Mouse (Mus musculus): ENCODE measurements around the gene Zmynd10. TPM values are rescaled to one million over a fixed set of nuclear protein-coding genes. Genes with fewer than 3 reads are reported as not detected.

Gene Zmynd10
- polyA plus RNA-seq, 1 experiment, result 13.2 TPM

DNA sequence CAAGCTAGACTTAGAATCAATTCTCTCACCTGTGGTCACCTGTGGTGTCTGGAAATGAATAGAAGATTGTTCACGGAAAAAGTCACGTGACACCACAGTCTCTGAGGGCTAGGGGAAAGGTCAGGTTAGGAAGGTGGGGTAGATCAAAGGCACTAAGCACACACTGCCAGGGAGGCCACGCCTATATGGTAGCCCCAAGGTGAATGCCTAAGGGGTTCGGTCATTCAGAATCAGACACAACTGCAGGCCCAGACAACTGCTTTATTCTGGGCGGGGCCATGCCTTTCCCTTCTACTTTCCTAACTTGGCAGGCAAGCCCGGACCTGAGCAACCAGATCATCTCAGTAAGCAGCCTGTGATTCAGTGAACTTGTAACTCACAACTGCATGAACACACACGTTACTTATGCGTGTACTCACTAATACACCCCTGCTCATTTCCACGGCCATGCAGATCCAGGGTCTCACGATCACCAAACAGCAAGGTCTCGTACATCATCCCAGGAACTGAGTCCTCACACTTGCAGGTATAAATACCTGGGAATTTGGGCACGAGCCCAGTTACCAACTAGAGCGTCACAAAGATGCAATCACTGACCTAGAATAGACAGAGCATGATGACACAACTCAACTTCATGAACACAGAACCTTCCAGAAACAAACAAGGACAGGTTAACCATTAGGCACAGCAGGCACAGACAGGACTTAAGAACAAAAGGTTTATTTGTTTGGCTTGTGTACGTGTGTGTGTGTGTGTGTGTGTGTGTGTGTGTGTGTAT, 28.7 kb downstream of the Zmynd10 start:
- DNase-seq, result no peak
- peaks cover 17% of the 10 kb centered on the region for H3K4me1 ChIP-seq (ENCODE audit: control insufficient read depth, insufficient read depth, low read length)
- TF ChIP-seq CTCF (IDR thresholded peaks at IDR 0.05; ENCODE audit: insufficient read depth, low read length) (no peak), POLR2A (IDR thresholded peaks at IDR 0.05; ENCODE audit: borderline replicate concordance, extremely low read depth, low read depth, low read length) (no peak)
- 64% methylated on average over 14 of the region's 14 CpGs for WGBS
- no peak overlapping the region for H3K4me3 ChIP-seq (replicated peaks; ENCODE audit: extremely low read depth, low read depth, low read length)

DNA sequence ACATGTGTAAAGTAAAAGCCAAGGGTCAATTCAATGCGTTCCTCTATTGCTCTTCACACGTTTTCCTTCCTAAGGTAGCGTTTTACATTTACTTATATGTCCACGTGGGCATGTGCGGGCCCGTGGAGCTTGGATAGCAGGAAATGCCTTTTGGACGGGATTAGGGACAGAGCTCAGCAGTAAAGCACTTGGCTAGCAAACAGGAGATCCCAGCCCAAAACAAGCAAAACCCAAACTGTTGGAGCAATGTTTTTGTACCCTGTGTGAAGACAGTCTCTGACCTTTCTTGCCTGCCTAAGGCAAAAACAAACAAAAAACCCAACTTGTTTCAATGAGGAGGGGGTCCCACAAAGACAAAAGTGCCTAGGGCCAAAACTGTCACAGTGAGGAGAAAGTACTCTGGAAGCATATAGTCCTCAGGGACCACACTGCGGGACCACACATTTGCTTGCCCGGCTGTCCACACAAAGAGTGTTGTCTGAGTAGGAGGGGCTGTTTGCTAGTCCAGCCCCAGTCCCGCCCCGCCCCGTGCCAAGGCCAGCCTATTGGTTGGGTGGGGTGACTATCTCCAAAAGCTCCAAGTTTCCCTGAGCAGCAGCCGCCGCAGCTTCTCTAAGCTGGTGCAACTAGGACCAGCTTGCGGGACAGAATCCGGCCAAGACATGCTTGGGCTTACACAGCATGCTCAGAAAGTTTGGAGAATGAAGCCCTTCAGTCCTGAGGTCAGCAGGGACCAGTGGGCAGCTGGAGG, 29.4 kb downstream of the Zmynd10 start, which contains the start of gene Hyal1:
Hyal1 (plus strand) TSS at position 571 of the 751 bp plus-strand sequence.
- no peak for TF ChIP-seq CTCF (IDR thresholded peaks at IDR 0.05; ENCODE audit: insufficient read depth, low read length)
- peak; percentile 89; the same call in 1 of the 2 replicates for TF ChIP-seq POLR2A (IDR thresholded peaks at IDR 0.05; ENCODE audit: borderline replicate concordance, extremely low read depth, low read depth, low read length)
- peak; percentile 71 for DNase-seq
- 11% methylated on average over 16 of the region's 16 CpGs for whole genome bisulfite sequencing
- Histone ChIP-seq H3K4me1 (ENCODE audit: control insufficient read depth, insufficient read depth, low read length) (peaks cover 16% of the 10 kb centered on the region), H3K4me3 (replicated peaks; ENCODE audit: extremely low read depth, low read depth, low read length) (peak within 1 kb of the TSS; percentile 63)

DNA sequence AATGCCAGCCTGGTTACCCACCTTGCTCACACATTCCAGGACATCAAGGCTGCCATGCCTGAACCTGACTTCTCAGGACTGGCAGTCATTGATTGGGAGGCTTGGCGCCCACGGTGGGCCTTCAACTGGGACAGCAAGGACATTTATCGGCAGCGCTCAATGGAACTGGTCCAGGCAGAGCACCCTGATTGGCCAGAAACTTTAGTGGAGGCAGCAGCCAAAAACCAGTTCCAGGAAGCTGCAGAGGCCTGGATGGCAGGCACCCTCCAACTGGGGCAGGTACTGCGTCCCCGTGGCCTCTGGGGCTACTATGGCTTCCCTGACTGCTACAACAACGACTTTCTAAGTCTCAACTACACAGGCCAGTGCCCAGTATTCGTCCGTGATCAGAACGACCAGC, 30.8 kb downstream of the Zmynd10 start:
- Histone ChIP-seq H3K4me3 (replicated peaks; ENCODE audit: extremely low read depth, low read depth, low read length) (no peak overlapping the region), H3K4me1 (ENCODE audit: control insufficient read depth, insufficient read depth, low read length) (peaks cover 15% of the 10 kb centered on the region; the same call in 1 of the 2 replicates)
- DNase-seq, result no peak
- 91% methylated on average over 10 of the region's 10 CpGs for WGBS
- TF ChIP-seq POLR2A (IDR thresholded peaks at IDR 0.05; ENCODE audit: borderline replicate concordance, extremely low read depth, low read depth, low read length) (no peak), CTCF (IDR thresholded peaks at IDR 0.05; ENCODE audit: insufficient read depth, low read length) (no peak)

- Histone ChIP-seq H3K4me3 (replicated peaks; ENCODE audit: extremely low read depth, low read depth, low read length) (no peak within 1 kb of the TSS), H3K4me1 (ENCODE audit: control insufficient read depth, insufficient read depth, low read length) (peaks cover 15% of the 10 kb centered on the region; the same call in 1 of the 2 replicates)
- no peak for TF ChIP-seq POLR2A (IDR thresholded peaks at IDR 0.05; ENCODE audit: borderline replicate concordance, extremely low read depth, low read depth, low read length)
- no peak for TF ChIP-seq CTCF (IDR thresholded peaks at IDR 0.05; ENCODE audit: insufficient read depth, low read length)
- 77% methylated on average over 3 of the region's 3 CpGs for WGBS
- no peak for DNase-seq
These were observed 31.5 kb downstream of the Zmynd10 start, which contains the start of gene Naa80 for GRCm38 (mm10) chr9:107578587-107578986. TSS of gene Naa80 (plus strand) at chr9:107578887.

DNA sequence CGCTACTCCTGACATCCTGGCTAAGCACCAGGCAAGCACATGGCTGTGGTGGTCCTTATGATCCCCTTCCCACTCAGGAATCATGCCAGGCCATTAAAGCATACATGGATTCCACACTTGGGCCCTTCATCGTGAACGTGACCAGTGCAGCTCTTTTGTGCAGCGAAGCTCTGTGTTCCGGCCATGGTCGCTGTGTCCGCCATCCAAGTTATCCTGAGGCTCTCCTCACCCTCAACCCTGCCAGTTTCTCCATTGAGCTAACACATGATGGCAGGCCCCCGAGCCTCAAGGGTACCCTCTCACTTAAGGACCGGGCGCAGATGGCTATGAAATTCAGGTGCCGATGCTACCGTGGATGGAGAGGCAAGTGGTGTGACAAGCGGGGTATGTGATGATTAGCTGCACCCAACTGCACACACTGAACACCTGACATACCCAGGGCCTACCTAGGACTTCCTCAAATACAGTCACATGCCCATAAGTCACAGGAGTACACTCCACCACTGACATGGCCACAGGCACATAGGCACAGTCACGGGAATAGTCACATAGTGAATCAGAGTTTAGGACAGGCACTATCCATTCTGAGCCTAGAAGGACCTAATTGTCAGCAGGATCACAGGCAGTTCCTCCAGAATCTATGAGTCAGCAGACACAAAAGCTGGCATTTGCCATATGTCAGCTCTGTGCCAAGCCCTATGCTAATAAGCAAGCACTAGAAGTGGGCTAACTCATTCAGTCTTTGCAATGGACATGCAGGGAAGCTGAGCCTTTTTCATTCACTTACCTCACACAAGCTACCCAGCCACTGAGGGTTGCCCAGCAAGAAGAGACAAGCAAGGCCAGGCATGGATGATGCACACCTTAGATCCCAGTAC, 32.2 kb downstream of the Zmynd10 start:
- Histone ChIP-seq H3K4me3 (replicated peaks; ENCODE audit: extremely low read depth, low read depth, low read length) (no peak overlapping the region), H3K4me1 (ENCODE audit: control insufficient read depth, insufficient read depth, low read length) (peaks cover 15% of the 10 kb centered on the region; the same call in 1 of the 2 replicates)
- TF ChIP-seq POLR2A (IDR thresholded peaks at IDR 0.05; ENCODE audit: borderline replicate concordance, extremely low read depth, low read depth, low read length) (no peak), CTCF (IDR thresholded peaks at IDR 0.05; ENCODE audit: insufficient read depth, low read length) (no peak)
- WGBS, result 93% methylated on average over 14 of the region's 14 CpGs
- DNase-seq, result no peak

DNA sequence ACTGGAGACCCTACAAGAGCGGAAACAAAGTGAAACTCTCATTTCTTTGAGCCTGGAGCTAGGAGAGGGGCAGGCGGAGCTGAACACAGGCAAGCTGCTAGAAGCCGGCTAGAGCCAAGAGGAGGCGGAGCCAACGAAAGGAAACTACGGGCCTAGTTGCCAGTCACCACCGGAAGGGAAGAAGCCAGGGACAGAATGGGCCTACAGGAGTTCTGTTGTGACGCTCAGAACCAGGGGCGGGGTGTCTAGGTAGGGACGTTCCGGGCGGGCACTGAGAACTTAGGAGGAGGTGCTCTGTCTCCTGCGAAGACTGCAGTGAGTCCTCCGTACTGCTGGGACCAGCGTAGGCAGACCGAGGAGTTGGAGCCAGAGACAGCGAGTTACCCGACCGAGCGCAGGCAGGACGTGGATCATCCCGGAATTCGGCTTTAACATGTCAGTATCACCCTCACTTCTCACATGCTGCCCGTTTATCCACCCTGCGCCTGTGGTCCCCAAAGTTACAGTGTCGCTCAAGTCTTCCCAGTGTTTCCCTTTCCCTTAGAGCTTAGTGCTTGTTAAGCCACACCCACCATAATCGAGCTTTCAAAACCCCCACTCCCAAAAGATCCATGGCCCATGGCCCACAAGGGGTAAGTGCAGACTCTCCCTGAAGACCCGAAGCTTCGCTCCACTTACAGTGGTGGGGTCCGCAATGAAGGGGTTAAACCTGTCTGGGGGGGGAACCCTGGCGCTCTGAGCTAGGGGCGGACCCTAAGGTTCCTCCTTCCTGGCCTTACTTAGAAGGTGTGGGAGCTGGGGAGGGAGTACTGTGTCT, 33.6 kb downstream of the Zmynd10 start, which contains the start of gene Hyal3:
Hyal3 (plus strand) TSS at position 318 of the 817 bp plus-strand sequence.
- Histone ChIP-seq H3K4me1 (ENCODE audit: control insufficient read depth, insufficient read depth, low read length) (peaks cover 15% of the 10 kb centered on the region; the same call in 1 of the 2 replicates), H3K4me3 (replicated peaks; ENCODE audit: extremely low read depth, low read depth, low read length) (peak within 1 kb of the TSS; percentile 86)
- WGBS, result under 1% methylated on average over 32 of the region's 32 CpGs
- TF ChIP-seq POLR2A (IDR thresholded peaks at IDR 0.05; ENCODE audit: borderline replicate concordance, extremely low read depth, low read depth, low read length) (peak; percentile 96; the same call in 1 of the 2 replicates), CTCF (IDR thresholded peaks at IDR 0.05; ENCODE audit: insufficient read depth, low read length) (no peak)
- DNase-seq, result peak; percentile 86

- peaks cover 11% of the 10 kb centered on the region; the same call in 1 of the 2 replicates for H3K4me1 ChIP-seq (ENCODE audit: control insufficient read depth, insufficient read depth, low read length)
- no peak for TF ChIP-seq POLR2A (IDR thresholded peaks at IDR 0.05; ENCODE audit: borderline replicate concordance, extremely low read depth, low read depth, low read length)
- no peak for TF ChIP-seq CTCF (IDR thresholded peaks at IDR 0.05; ENCODE audit: insufficient read depth, low read length)
- 58% methylated on average over 4 of the region's 4 CpGs for whole genome bisulfite sequencing
- no peak for DNase-seq
- peak overlapping the region; percentile 86 for H3K4me3 ChIP-seq (replicated peaks; ENCODE audit: extremely low read depth, low read depth, low read length)
These were observed 34.5 kb downstream of the Zmynd10 start for GRCm38 (mm10) chr9:107581584-107581983.

DNA sequence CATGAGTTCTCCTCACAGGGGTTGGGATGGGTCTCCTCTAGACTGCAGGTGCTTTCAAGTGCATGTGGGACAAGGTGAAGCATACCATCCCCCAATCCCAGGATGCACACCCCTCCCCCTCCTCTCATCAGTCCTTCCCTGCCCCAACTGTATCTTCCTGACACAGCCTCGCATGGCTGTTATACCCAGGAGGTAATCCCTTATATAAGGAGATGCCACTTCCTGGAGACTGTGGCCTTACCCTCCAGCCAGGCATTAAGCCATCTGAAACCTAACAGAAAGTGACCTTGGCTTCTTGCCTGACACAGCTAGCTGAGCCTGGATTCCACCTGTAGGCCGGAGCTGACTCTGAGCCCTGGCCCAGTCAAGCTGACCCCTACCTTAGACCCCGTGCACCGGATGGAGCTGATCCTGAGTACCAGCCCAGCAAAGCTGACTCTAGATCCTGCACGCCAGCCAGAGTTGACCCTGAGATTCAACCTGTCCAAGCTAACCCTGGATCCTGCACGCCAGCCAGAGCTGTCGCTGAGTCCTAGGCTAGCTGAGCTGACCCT, 35.5 kb downstream of the Zmynd10 start:
- H3K4me1 ChIP-seq (ENCODE audit: control insufficient read depth, insufficient read depth, low read length), result peaks cover 9% of the 10 kb centered on the region; the same call in 1 of the 2 replicates
- TF ChIP-seq CTCF (IDR thresholded peaks at IDR 0.05; ENCODE audit: insufficient read depth, low read length) (no peak), POLR2A (IDR thresholded peaks at IDR 0.05; ENCODE audit: borderline replicate concordance, extremely low read depth, low read depth, low read length) (no peak)
- WGBS, result 77% methylated on average over 7 of the region's 7 CpGs
- DNase-seq, result no peak
- H3K4me3 ChIP-seq (replicated peaks; ENCODE audit: extremely low read depth, low read depth, low read length), result no peak overlapping the region
